Mouse (Mus musculus) spleen, adult 2 months (tissue): ENCODE results near the gene Sgo1.
"Not testable (repeated sequence)": the region's sequence is repeated elsewhere in the genome, so short reads cannot be mapped to it uniquely, and the experiment has no call there.

Experiments
- CTCF ChIP-seq: fragments of 200-500 bp; IDR thresholded peaks from 2 replicates; pipeline ENCODE4 v1.5.1; 2011; ENCODE audit warnings: mild to moderate bottlenecking, inconsistent platforms; ENCODE audit not compliant: insufficient read depth, insufficient read length, insufficient replicate concordance; ENCODE audit errors: extremely low read depth
- POLR2A ChIP-seq: fragments of 200-500 bp; IDR thresholded peaks from 2 replicates; pipeline ENCODE4 v1.6.1; 2011; ENCODE audit warnings: low read depth, low read length, inconsistent platforms

GRCm38 (mm10) chr17:53718916-53719315 is 29.8 kb upstream of the Sgo1 start:
- TF ChIP-seq CTCF, POLR2A: not testable (repeated sequence)
